Mouse (Mus musculus) testis, adult 2 months (tissue): ENCODE measurements around the gene Strbp. TPM values are rescaled to one million over a fixed set of nuclear protein-coding genes. Genes with fewer than 3 reads are reported as not detected.

Experiments
- H3K27ac ChIP-seq: fragments of 200-500 bp; 2 replicates; pipeline ENCODE4 v1.5.1; 2012; ENCODE audit warnings: low read depth, low read length; ENCODE audit not compliant: control insufficient read depth, insufficient read depth
- H3K27me3 ChIP-seq: fragments of 200-500 bp; 2 replicates; pipeline ENCODE4 v1.6.1; 2012; ENCODE audit warnings: mild to moderate bottlenecking, low read length, moderate library complexity; ENCODE audit not compliant: control insufficient read depth, insufficient read depth
- H3K36me3 ChIP-seq: fragments of 200-500 bp; 2 replicates; pipeline ENCODE4 v1.6.1; 2012; ENCODE audit warnings: mild to moderate bottlenecking, low read length; ENCODE audit not compliant: control insufficient read depth, insufficient read depth
- H3K4me1 ChIP-seq: fragments of 200-500 bp; 2 replicates; pipeline ENCODE4 v1.6.1; 2012; ENCODE audit warnings: low read length; ENCODE audit not compliant: control insufficient read depth, insufficient read depth
- H3K4me3 ChIP-seq: fragments of 200-500 bp; 2 replicates; pipeline ENCODE4 v1.5.1; 2012; ENCODE audit warnings: low read depth, mild to moderate bottlenecking, low read length, moderate library complexity, mixed read lengths; ENCODE audit not compliant: control insufficient read depth
- CTCF ChIP-seq: fragments of 200-500 bp; IDR thresholded peaks from 2 replicates; pipeline ENCODE4 v1.5.1; 2012; ENCODE audit warnings: low read depth, mild to moderate bottlenecking, inconsistent platforms, low read length, moderate library complexity; ENCODE audit not compliant: control insufficient read depth, insufficient read depth, insufficient replicate concordance
- POLR2A ChIP-seq: fragments of 200-500 bp; IDR thresholded peaks from 2 replicates; pipeline ENCODE4 v1.6.1; 2012; ENCODE audit warnings: low read depth, mild to moderate bottlenecking, inconsistent platforms, low read length, moderate library complexity; ENCODE audit not compliant: control insufficient read depth
- polyA plus RNA-seq: library from polyadenylated mRNA; depleted of rRNA; stranded (reverse); fragments of >200 nt; gene quantifications from 2 replicates; pipeline ENCODE4 v1.2.3, GENCODE M21; 2012

The Strbp gene
- polyA plus RNA-seq, 1 experiment, result 45.8 TPM

DNA sequence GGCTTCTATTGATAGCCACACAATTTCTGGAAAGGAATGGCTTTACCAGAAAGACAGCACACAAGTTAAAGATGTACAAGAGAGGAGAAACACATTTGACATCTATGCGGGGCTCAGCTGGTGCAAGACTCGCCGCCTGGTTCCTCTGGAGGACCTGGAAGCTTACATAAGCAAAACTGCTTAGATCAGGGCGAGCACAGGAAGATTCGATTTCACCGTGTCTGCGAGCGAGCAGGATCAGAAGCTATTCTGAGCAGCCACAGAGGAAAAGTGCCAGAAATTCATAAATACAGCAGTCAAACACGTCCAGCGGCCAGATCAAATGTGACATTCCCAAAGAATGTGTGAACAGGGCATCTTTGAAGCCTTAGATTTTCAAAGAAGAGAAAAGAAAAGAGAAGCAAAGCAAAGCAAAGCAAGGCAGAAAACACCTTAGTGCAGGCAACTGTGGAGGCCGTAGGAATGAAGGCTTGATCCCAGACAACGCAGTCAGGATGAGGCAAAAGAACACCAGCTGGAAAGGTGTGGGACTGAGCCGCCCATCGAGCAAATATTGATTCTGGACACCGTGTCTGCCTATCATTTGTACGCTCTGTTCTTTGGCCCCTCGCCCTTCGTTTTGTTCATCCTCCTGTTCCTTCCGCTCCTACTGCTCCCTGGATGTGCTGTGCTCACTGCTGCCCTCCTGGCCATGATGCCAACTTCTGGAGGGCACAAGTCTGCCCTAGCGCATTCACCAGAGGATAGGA is 38.3 kb upstream of the Strbp start:
- Histone ChIP-seq H3K27ac (no peak overlapping the region), H3K27me3 (no peaks in the 10 kb centered on the region), H3K36me3 (no peaks in the 10 kb centered on the region), H3K4me3 (no peak overlapping the region), H3K4me1 (no peaks in the 10 kb centered on the region)
- TF ChIP-seq CTCF, result no peak
- no peak for TF ChIP-seq POLR2A

- peaks cover 5% of the 10 kb centered on the region for H3K4me1 ChIP-seq
- no peaks in the 10 kb centered on the region for H3K36me3 ChIP-seq
- no peaks in the 10 kb centered on the region for H3K27me3 ChIP-seq
- H3K4me3 ChIP-seq, result no peak overlapping the region
- H3K27ac ChIP-seq, result no peak overlapping the region
- TF ChIP-seq CTCF (no peak), POLR2A (no peak)
Observed at GRCm38 (mm10) chr2:37735807-37736188, 32.1 kb upstream of the Strbp start.

GRCm38 (mm10) chr2:37734979-37735806 is 31.5 kb upstream of the Strbp start:
- Histone ChIP-seq H3K27ac (no peak overlapping the region), H3K4me1 (peaks cover 5% of the 10 kb centered on the region)

GRCm38 (mm10) chr2:37731241-37731801 is 27.7 kb upstream of the Strbp start:
- TF ChIP-seq POLR2A (no peak), CTCF (no peak)
- Histone ChIP-seq H3K27ac (no peak overlapping the region), H3K4me3 (no peak overlapping the region), H3K27me3 (no peaks in the 10 kb centered on the region), H3K36me3 (no peaks in the 10 kb centered on the region), H3K4me1 (peaks cover 5% of the 10 kb centered on the region)

More at GRCm38 (mm10) chr2:37734979-37735806, 31.5 kb upstream of the Strbp start:
- Histone ChIP-seq H3K36me3 (no peaks in the 10 kb centered on the region), H3K27me3 (no peaks in the 10 kb centered on the region), H3K4me3 (no peak overlapping the region)
- TF ChIP-seq POLR2A (no peak), CTCF (no peak)

DNA sequence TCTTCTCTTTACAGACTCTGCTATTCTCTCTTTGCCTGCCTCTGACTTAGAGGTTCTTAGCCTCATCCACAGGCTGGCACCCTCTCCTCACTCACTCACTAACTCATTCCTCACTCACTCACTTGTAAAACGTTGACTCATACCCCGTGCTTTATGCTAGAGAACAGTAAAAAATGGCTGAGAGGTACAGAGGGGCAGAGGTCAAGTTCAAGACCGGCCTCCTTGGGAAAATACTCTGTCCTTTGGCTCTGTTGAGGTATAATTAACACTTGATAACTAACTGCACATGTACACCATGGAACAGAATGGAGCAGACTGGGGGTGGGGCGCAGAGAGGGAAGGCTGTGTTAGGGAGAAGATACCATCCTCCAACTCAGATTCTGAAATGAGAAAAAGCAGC is 20.6 kb upstream of the Strbp start:
- Histone ChIP-seq H3K4me1 (no peaks in the 10 kb centered on the region), H3K27ac (no peak overlapping the region), H3K27me3 (no peaks in the 10 kb centered on the region), H3K36me3 (no peaks in the 10 kb centered on the region), H3K4me3 (no peak overlapping the region)
- no peak for TF ChIP-seq CTCF
- no peak for TF ChIP-seq POLR2A

GRCm38 (mm10) chr2:37723501-37724090 is 19.9 kb upstream of the Strbp start:
- Histone ChIP-seq H3K4me3 (no peak overlapping the region), H3K27ac (no peak overlapping the region), H3K36me3 (no peaks in the 10 kb centered on the region), H3K4me1 (no peaks in the 10 kb centered on the region), H3K27me3 (no peaks in the 10 kb centered on the region)
- TF ChIP-seq POLR2A, result no peak
- TF ChIP-seq CTCF, result no peak
